ENCODE assay signal across 8 mouse cellular contexts in the genomic region with DNA sequence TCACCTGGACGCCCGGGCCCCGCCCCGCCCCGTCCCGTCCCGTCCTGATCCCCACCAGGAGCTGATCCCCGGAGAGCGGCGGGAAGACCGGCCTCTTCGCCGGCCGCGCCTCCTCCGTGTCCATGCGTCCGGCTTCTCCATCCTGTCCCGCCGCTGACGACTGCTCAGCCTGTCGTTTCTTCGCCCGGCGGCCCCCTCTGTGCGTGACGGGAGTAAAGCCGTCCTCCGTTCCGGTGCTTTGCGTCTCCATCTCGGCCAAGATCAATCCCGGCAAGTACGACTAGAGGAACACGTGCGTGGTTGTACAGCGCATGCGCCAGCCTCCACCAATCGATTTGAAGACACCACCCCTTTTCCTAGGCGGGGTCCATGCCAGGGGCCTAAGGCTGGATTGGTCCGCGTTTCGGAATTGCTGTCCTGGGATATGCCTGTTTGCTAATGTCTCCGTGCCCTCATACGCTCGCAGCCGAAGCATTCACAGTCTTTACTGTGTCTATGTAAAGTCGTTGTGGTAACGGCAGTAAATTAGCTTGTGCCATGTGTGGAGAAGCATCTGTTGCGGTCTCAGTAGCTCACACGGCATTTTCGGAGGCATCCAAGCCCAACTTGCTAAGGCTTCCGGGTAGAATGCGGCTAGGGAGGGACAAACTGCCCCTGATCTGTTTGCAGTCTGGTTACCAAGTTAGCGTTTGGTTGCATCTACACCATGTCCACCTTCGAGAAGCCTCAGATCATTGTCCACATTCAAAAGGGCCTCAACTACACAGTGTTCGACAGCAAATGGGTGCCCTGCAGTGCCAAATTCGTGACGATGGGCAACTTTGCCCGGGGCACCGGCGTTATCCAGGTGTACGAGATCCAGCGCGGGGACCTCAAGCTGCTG. TPM values are rescaled to one million over a fixed set of nuclear protein-coding genes. Genes with fewer than 3 reads are reported as not detected.
DNase-seq lines count a peak whose midpoint lies in the region; ATAC-seq lines count a peak whose summit lies in the region.

A gene (minus strand): TSS at position 311 of the 883 bp plus-strand sequence.

- ATAC-seq in inflammation-experienced regulatory T-cells, adult 6 months = peak; percentile 91
- ATAC-seq in megakaryocyte-erythroid progenitor cell, adult 5-6 weeks (replicated peaks; ENCODE audit: low FRiP score, low TSS enrichment, poor library complexity, severe bottlenecking) = peak; percentile 86

- intact Hi-C loops in gastrocnemius, postnatal 14 days (cut with DNase I; ENCODE audit: low total_unique reads) = loop anchor here (10.0 kb wide), 1 partner anchor 47 kb away; no protein-coding TSS in a partner anchor
- intact Hi-C loops in left cerebral cortex, postnatal 10 days (cut with DNase I) = loop anchor here (5.0 kb wide), 1 partner anchor 49 kb away; no protein-coding TSS in a partner anchor

- peak; percentile 97 to 99 for DNase-seq in adrenal gland, adult (ENCODE audit: inconsistent age in 2 of 2, low spot score in 1 of 2)
- DNase-seq in embryo, embryonic 10.5 days (ENCODE audit: low spot score) = peak; percentile 97
- peak; percentile 98 for DNase-seq in gastrocnemius, postnatal 14 days
- DNase-seq in left cerebral cortex, postnatal 10 days (ENCODE audit: extremely low spot score in 1 of 2, low spot score in 2 of 2) = peak; percentile 96 to 98
- peak; percentile 94 for DNase-seq in right cerebral cortex, postnatal 25 days
- DNase-seq in urinary bladder, postnatal 4 days (ENCODE audit: low spot score in 2 of 2) = peak; percentile 94

RNA-seq across cellular contexts. Expression of the gene that starts here (rescaled TPM):
- total RNA-seq in gastrocnemius, postnatal 14 days (2021) = 10 to 100 TPM; 43.3 to 45.4 TPM
- polyA plus RNA-seq in inflammation-experienced regulatory T-cells, adult 6 months (2017; shearing (Covaris generic)) = 10 to 100 TPM; 28.0 to 36.3 (median 36.1) TPM
- total RNA-seq in left cerebral cortex, postnatal 10 days (2021) = 10 to 100 TPM; 30.9 to 35.5 TPM
- 74.1 and 104 TPM in 2 replicates for total RNA-seq in megakaryocyte-erythroid progenitor cell, adult 5-6 weeks (2014; fragmentation: Nextera tagmentation)
- total RNA-seq in megakaryocyte-erythroid progenitor cell, adult 5-6 weeks (2017) = 176 and 177 TPM in 2 replicates

Comparison
In these comparisons a context has a peak if more than half of its experiments do, and no peak if none do; other contexts are left out.
1. Peak in every context shown above with its lines: DNase-seq and ATAC-seq.